Mouse (Mus musculus): Measurements from ENCODE around the gene Cd4.
"Not testable (repeated sequence)": the region's sequence is repeated elsewhere in the genome, so short reads cannot be mapped to it uniquely, and the experiment has no call there.

Gene Cd4

DNA sequence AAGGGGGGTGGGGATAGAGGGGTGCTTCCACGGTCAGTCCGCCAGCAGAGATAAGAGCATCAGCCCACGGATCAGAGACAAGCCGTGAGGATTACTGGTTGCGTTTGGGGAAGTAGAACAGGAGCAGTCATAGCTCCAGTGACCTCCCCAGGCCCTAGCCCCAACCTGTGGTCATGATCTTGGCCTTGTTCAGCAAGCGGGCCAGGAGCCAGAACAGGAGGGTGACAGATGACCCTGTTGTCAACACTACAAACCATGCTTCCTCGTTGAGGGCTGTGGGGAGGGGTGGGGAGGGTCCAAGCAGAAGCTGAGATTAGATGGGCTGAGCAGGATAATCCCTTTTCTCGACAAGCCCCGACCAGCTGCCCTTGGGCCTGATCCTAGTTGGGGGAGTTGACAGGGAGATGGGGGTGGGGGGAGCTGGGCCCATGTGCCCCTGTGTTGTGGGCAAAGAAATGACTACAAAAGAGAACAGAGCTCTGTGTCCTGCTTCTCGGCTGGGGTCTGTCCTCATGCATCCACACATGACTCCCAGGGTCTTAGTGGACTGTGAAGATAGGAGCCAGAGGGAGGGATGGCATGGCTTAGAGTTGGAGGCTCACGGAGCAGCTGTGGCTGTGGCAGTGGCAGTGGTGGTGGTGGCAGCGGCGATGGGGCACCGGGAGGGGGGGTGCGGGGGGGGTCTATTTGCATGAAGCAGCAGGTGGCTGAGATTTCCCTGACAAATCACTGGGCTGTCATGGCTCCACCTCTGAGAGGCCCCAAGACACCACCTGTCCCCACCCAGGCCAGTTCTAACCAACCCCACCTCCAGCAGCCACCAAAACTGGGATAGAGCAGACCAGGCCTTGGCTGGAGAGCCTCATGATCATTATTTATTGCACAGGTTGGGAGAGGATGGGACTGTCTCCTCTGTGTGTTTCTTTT, 47.5 kb downstream of the Cd4 start, which contains the start of gene Gnb3:
TSS of gene Gnb3 (minus strand) at position 35 of the 927 bp plus-strand sequence.
- DNase-seq = no peak

DNA sequence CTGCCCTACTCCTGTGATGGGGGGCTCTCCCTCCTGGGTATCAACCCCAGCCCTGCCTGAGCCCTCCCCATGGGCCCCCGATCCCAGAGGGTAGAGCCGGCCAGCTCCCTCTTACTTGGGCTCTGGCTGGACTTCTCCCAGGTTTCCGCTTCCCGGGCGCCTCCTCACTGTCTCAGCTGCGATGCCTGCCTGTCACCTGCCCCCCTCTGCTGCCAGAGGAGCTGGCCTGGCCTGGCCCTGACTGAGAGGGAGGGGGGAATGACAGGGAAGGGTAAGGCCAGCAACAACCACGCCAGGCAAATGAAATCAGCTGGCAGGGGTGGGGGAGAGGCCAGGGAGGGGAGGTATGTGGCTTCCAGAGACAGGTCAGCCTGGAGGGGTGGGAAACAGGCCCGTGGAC, 48.2 kb downstream of the Cd4 start:
- no peak for DNase-seq

GRCm38 (mm10) chr6:124836411-124836810, 51.6 kb downstream of the Cd4 start:
- no peak for DNase-seq

DNA sequence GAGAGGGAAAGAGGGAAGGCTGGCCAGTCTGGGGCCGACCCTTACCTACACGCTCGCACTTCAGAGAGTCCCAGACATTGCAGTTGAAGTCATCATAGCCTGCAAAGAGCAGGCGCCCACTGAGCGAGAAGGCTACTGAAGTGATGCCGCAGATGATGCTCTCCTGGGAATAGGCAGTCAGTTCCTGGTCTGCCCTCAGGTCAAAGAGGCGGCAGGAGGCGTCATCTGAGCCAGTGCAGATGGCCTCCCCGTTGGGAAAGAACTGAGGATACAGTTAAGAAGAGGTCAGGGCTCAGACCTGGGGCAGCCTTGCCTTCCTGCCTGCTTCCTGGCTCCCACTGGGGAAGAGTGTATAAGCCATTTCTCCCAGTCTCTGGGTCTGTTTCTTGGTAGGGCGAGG, 52.5 kb downstream of the Cd4 start:
- DNase-seq = no peak

- no peak for DNase-seq
Observed at GRCm38 (mm10) chr6:124834512-124835081, 53.4 kb downstream of the Cd4 start.

GRCm38 (mm10) chr6:124831649-124832048, 56.4 kb downstream of the Cd4 start:
- DNase-seq = no peak

- not testable (repeated sequence) for DNase-seq
Observed at GRCm38 (mm10) chr6:124831199-124831598, 56.8 kb downstream of the Cd4 start.

- peak; percentile 82 to 84 for DNase-seq
Observed at GRCm38 (mm10) chr6:124829799-124830700, 58.0 kb downstream of the Cd4 start.

- peak; percentile 90 to 97 for DNase-seq
Observed at GRCm38 (mm10) chr6:124828868-124829798, 58.9 kb downstream of the Cd4 start, which contains the start of the genes Usp5 and Cdca3. Gene Usp5, minus strand, starts transcription at chr6:124829484. Gene Cdca3, plus strand, starts transcription at chr6:124829547.

GRCm38 (mm10) chr6:124828101-124828592, 59.9 kb downstream of the Cd4 start:
- peak; percentile 20 to 28 for DNase-seq

DNA sequence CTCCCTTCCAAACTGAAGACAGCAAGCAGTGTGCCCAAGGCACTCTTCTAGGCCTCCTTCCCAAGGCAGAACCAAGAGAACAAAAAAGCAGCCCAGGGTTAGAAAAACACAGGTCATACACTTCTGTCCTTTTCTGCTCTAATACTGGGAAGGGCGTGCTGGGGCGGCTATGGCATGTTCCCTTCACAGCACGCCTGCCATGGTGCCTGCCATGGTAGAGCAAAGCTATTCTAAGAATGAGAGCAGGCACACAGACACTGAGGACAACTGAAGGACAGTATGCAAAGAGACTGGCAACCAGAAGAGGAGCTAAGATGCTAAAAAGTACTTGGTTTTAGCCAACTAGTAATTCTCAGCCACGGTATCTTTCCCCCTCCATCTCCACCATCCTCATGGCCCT, 66.0 kb downstream of the Cd4 start:
- DNase-seq = no peak

DNA sequence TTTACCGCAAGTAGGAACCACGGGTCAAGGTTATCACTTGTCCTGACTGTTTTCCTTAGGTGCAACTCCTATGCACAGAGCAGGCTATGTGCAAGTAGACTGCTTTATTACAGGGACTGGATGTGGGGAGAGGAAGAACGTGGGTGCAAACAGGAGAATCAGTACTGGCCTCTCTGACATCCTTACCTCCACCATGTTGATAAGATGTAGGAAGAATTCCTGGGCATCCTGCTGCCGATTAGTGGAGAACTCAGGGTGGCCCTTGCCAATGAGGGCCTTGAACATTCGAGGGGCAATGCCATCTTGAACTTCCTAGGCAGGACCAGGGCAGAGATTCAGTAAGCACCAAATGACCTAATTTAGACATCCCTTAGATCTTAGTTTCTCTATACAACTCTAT, 67.1 kb downstream of the Cd4 start:
- DNase-seq = no peak

DNA sequence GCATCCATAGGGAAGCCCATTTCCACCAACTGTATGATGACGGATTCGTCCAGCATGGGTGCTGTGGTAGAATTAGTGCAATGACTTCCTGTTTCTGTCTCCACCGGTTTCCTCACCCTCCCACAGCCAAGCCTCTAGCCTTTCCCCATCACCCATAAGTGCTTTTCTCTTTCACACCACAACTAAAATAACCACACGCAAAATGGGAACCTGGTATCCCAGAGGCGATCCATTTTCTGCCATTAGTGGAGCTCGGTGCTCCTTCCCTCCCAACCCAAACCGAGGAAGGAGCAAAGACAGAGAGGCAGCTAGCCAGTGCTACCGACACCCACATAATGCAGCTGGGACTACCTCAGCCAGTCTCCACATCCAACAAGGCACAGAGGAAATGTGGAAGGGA, 70.0 kb downstream of the Cd4 start:
- no peak for DNase-seq

DNA sequence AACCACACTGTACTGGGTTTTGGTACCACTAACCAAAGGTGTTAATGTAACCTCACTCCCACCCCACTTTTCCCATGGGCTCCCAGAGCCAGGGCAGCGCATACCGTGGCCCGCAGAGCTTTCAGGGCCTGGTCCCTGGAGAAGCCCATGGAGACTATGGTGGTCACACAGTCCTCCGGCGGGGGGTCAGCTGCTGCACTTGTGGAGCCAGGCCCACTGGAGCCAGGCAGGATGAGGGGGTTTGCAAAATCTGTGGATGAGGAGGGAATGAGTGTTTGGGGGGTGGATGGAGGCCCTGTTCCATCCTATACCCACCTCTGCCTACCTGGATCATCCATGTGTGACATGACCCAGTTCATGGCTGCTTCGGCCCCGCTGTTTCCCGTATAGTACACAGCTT, 70.5 kb downstream of the Cd4 start:
- DNase-seq = no peak

DNA sequence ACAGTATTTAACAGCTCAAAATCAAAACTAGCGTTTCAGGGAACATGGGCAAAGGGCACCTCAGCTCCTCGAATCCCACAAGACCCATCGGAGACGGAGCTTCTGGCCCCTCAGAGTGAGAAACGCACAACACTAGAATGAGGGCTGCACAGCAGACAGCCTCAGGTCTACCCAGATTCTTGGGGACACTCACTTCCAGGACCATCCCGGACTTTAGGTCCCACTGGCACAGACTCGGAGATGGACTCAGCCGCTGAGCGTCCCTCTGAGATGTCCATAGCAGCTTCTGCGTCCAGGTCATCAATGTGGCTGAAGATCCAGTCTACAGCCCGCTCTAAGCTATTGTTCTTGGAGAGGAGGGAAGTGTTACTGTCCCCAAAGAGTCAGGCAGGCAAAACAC, 70.9 kb downstream of the Cd4 start:
- no peak for DNase-seq

DNA sequence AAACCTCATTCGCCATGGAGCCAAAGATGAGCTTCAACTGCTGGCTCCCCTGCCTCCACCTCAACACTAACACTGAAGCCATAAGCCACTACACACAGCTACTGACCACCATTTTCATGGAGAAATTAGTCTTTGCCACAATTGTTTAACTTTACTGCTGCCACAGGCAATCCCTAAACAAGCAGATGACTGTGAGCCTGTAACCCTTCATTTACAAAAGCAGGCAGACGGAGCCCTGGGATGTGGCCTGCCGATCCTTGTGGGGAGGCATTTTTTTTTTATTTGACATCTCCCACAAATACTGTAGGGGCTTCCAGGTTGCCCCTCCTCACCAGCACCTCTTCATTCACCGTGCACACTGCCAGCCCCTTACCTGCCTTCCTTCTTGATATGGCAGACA, 71.4 kb downstream of the Cd4 start:
- no peak for DNase-seq

GRCm38 (mm10) chr6:124814858-124815774, 72.9 kb downstream of the Cd4 start:
- no peak for DNase-seq
